Mouse (Mus musculus): ENCODE results near the gene Pfdn5.

DNA sequence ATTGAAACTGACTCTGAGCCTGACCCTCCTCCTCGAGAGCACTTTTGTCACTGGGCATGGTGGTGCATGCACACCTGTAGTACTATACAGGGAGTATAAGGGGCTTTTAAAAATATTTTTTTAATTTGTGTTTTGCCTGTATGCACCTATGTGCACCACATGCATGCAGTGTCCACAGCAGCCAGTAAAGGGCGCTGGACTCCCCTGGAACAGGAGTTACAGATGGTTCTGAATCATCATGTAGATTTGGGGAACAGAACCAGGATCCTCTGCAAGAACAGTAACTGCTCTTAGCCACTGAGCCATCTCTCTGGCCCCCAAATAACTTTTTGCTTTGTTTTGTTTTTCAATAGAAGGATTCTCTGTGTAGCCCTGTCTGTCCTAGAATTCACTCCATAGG is 26.3 kb downstream of the Pfdn5 start:
- TF ChIP-seq CTCF (IDR thresholded peaks at IDR 0.05; ENCODE audit: low read depth, low read length) (peak; percentile 50), EP300 (IDR thresholded peaks at IDR 0.05; ENCODE audit: insufficient read depth, low read depth, low read length) (no peak)

Measured in ES-Bruce4 (cell line).